Mouse (Mus musculus) bone marrow, adult 2 months (tissue): ENCODE data around the gene Sema4f. TPM values are rescaled to one million over a fixed set of nuclear protein-coding genes. Genes with fewer than 3 reads are reported as not detected.
A peak's percentile ranks its signal among the peaks of the same experiment; 100 is the strongest.

ENCODE experiments used
- H3K27ac ChIP-seq: fragments of 200-500 bp; 2 replicates; pipeline ENCODE4 v1.5.1; 2012; ENCODE audit warnings: low read depth, mild to moderate bottlenecking, control low read depth, inconsistent platforms, low read length; ENCODE audit not compliant: control insufficient read depth, poor library complexity, insufficient read depth
- H3K4me1 ChIP-seq: fragments of 200-500 bp; 2 replicates; pipeline ENCODE4 v1.6.1; 2011; ENCODE audit warnings: low read length; ENCODE audit not compliant: control insufficient read depth, insufficient read depth
- H3K4me3 ChIP-seq: fragments of 200-500 bp; replicated peaks from 2 replicates; pipeline ENCODE3; 2011; ENCODE audit warnings: mild to moderate bottlenecking, low read depth, low read length, control low read depth; ENCODE audit not compliant: control insufficient read depth
- CTCF ChIP-seq: fragments of 200-500 bp; IDR thresholded peaks from 2 replicates; pipeline ENCODE4 v1.5.1; 2011; ENCODE audit warnings: low read length, control low read depth; ENCODE audit not compliant: control insufficient read depth, insufficient read depth
- POLR2A ChIP-seq: fragments of 200-500 bp; IDR thresholded peaks from 2 replicates; pipeline ENCODE4 v1.6.1; 2011; ENCODE audit warnings: low read depth, mild to moderate bottlenecking, control low read depth, low read length, borderline replicate concordance; ENCODE audit not compliant: control insufficient read depth
- WGBS: fragments of 180-500 bp; shearing (Covaris S2); methylation state at CpG from one replicate; pipeline ENCODE4 v1.1.7; 2018; 5-methylcytosine and 5-hydroxymethylcytosine counted together
- polyA plus RNA-seq: library from polyadenylated mRNA; stranded (reverse); fragments of >200 nt; gene quantifications from 2 replicates; pipeline ENCODE4 v1.2.4, GENCODE M21; 2011; ENCODE audit warnings: low replicate concordance; ENCODE audit not compliant: missing spikeins, insufficient read depth, insufficient read length

Sema4f gene
- polyA plus RNA-seq, 1 experiment, result 3.2 TPM

DNA sequence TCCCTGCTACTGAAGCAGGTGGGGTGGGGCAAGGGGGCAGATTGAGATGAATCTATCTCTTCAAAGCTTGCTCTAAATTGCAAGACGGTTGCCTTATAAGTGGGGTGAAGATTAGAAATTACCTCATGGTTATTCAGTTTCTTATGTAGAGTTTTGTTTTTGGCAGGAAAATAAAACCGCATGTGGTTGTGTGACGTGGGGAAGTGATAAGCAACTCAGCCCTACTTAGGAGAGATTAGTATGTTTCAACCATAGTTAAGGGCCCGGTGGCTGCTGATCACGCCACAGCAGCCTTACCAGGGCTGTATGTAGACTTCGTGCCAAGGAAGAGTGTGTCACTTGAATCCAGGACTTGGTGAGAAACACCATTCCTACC, 67.2 kb downstream of the Sema4f start:
- peak overlapping the region; percentile 68; the same call in 1 of the 2 replicates for H3K27ac ChIP-seq
- peaks cover 3% of the 10 kb centered on the region for H3K4me1 ChIP-seq
- H3K4me3 ChIP-seq, result no peak overlapping the region
- TF ChIP-seq CTCF (no peak), POLR2A (no peak)
- 7% methylated on average over 6 of the region's 6 CpGs for WGBS

DNA sequence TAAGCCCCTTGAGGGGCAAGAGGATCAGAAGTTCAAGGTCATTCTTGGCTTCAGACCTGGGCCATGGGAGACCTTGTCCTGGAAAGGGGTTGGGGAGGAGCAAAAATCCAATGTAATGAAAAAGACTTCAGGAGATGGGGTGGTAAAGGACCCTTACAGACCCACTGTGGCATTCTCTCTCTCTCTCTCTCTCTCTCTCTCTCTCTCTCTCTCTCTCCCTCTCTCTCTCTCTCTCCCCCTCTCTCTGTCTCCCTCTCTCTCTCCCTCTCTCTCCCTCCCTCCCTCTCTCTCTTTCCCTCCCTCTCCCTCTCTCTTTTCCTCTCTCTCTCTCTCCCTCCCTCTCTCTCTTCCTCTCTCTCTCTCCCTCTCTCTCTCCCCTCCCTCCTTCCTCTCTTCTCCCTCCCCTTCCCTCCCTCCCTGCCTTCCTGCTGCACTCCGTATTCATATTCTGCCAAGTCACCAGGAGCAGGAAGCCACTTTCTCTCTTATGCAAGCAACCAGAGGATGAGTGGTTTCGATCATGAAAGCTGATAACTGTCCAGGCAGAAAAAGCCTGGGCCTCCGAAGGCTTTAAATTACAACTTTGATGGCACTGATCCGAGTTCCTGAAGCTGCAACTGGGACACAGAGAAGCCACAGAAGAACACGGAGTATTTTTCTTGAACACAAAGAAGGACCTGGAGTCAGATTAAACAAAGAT, 67.8 kb downstream of the Sema4f start:
- no peak overlapping the region for H3K4me3 ChIP-seq
- H3K4me1 ChIP-seq, result peaks cover 3% of the 10 kb centered on the region
- peak overlapping the region; percentile 68; the same call in 1 of the 2 replicates for H3K27ac ChIP-seq
- under 1% methylated on average over 5 of the region's 5 CpGs for WGBS
- TF ChIP-seq POLR2A, result no peak
- no peak for TF ChIP-seq CTCF

DNA sequence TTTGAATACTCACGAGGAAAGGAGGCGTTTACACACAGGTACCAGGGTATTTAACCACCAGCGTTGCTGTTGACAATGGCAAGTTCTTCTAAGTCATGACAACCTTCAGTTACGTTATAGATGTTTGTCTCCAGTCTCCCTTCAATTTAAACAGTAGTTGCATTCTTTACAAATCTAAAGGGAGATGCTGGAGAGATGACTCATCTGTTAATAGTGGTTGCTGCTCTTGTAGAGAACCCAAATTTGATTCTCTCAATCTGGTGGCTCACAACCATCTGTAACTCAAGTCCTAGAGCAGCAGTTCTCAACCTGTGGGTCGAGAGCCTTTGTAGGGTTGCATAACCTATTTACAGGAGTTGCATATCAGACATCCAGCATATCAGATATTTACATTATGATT, 71.1 kb downstream of the Sema4f start:
- WGBS, result 65% methylated on average over 5 of the region's 5 CpGs
- H3K27ac ChIP-seq, result no peak overlapping the region
- peaks cover 3% of the 10 kb centered on the region for H3K4me1 ChIP-seq
- TF ChIP-seq CTCF, result no peak
- no peak for TF ChIP-seq POLR2A
- H3K4me3 ChIP-seq, result no peak overlapping the region

DNA sequence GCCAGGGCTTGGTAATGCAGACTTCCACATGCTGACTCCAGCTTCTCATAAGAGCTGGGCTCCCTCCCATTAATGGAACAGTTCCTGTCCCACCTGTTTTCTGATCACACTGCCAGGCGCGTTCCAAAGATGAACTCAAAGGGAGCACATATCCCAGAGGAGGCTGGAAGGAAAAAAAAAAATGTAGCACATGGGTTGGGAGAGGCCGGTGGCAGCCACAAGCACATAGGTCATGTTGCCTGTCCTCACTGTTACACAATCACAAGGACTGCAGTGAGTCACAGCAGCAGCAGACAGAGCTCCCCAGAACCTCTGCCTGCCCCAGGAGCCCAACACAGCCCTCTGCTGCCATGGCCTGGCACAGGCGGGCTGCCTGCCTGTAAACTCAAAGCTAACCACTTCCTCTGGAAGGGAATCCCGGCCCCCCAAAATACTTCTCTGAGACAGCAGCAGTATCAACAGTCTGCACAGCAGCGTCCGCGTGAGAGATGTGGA, 76.1 kb downstream of the Sema4f start:
- WGBS, result 21% methylated on average over 8 of the region's 8 CpGs
- Histone ChIP-seq H3K4me3 (no peak overlapping the region), H3K4me1 (no peaks in the 10 kb centered on the region; the same call in 1 of the 2 replicates), H3K27ac (peak overlapping the region; percentile 48)
- TF ChIP-seq CTCF, result no peak

DNA sequence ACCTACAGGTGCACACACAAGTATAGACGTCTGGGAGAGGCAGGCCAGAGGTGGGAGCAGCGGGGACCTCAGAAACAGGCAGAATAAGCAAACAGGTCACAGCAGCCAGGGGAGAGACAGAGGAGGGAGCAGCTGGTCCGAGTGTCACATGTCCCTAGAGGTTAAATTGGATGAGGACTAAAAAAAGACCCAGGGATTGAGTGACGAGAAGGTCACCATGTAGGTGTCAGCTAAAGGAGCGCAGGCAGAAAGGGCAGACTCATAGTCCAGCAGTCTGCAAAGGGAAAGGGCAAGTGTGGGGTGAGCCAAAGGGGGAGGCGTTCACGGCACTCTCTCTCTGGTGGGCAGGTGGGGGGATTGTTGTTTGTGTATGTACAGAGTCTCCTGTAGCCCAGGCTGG, 77.1 kb downstream of the Sema4f start:
- H3K4me1 ChIP-seq, result no peaks in the 10 kb centered on the region; the same call in 1 of the 2 replicates
- H3K27ac ChIP-seq, result no peak overlapping the region
- TF ChIP-seq POLR2A, result no peak
- TF ChIP-seq CTCF, result no peak
- H3K4me3 ChIP-seq, result no peak overlapping the region
- WGBS, result 71% methylated on average over 7 of the region's 7 CpGs

DNA sequence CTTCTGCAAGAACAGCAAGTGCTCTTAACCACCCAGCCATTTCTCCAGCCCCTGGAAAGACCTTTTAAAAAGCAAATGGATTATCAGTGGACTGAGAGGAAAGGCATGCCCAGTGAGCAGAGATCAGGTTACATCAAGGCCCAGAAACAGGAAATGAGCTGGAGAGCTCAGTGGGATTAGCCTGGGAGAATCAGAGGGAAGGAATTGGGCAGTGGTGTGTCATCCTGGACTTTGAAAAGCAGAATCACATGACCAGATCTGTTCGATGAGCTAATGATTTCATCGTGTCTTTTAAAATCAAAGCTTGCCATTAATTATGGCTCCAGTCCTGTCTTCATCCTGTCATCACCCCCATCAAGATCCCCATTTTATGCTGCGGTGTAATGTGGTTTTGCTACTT, 77.5 kb downstream of the Sema4f start:
- 78% methylated on average over 3 of the region's 3 CpGs for WGBS
- Histone ChIP-seq H3K4me1 (no peaks in the 10 kb centered on the region; the same call in 1 of the 2 replicates), H3K4me3 (no peak overlapping the region), H3K27ac (no peak overlapping the region)
- TF ChIP-seq CTCF, result no peak
- no peak for TF ChIP-seq POLR2A

Other genes starting within 250 kb of the Sema4f start
- 33.0 and 44.4 TPM in 2 replicates for gene Pole4, start 234.4 kb downstream of the Sema4f start, polyA plus RNA-seq
- gene Hk2, start 165.3 kb downstream of the Sema4f start, polyA plus RNA-seq, result 6.8 and 33.9 TPM in 2 replicates
- 3.6 and 10.3 TPM in 2 replicates for gene M1ap, start 7.1 kb upstream of the Sema4f start, polyA plus RNA-seq
- 26.6 and 39.6 TPM in 2 replicates for gene Dok1, start 93.7 kb upstream of the Sema4f start, polyA plus RNA-seq
- gene Loxl3, start 94.4 kb upstream of the Sema4f start, polyA plus RNA-seq, result 6.9 and 13.3 TPM in 2 replicates
- 142 and 337 TPM in 2 replicates for gene Aup1, start 114.8 kb upstream of the Sema4f start, polyA plus RNA-seq
- gene Htra2, start 115.5 kb upstream of the Sema4f start, polyA plus RNA-seq, result 115 and 145 TPM in 2 replicates
- 5.3 and 13.5 TPM in 2 replicates for gene Dqx1, start 118.1 kb upstream of the Sema4f start, polyA plus RNA-seq
- not detected in 2 replicates for gene Tlx2, start 130.5 kb upstream of the Sema4f start, polyA plus RNA-seq
- 32.0 and 40.8 TPM in 2 replicates for gene Pcgf1, start 138.1 kb upstream of the Sema4f start, polyA plus RNA-seq
- not detected in 2 replicates for gene Lbx2, start 146.6 kb upstream of the Sema4f start, polyA plus RNA-seq
- 1.1 and 2.5 TPM in 2 replicates for gene Ccdc142, start 161.8 kb upstream of the Sema4f start, polyA plus RNA-seq
- 4.2 and 7.7 TPM in 2 replicates for gene Gm42688, start 161.8 kb upstream of the Sema4f start, polyA plus RNA-seq
- 20.2 and 49.7 TPM in 2 replicates for gene Mrpl53, start 169.3 kb upstream of the Sema4f start, polyA plus RNA-seq
- gene Mogs, start 175.7 kb upstream of the Sema4f start, polyA plus RNA-seq, result 20.6 and 29.6 TPM in 2 replicates
- gene Wbp1, start 181.8 kb upstream of the Sema4f start, polyA plus RNA-seq, result 30.0 and 41.2 TPM in 2 replicates
- 6.6 and 16.6 TPM in 2 replicates for gene Ino80b, start 185.7 kb upstream of the Sema4f start, polyA plus RNA-seq
- 1.3 and 1.6 TPM in 2 replicates for gene Rtkn, start 195.7 kb upstream of the Sema4f start, polyA plus RNA-seq
- not detected in 2 replicates for gene Wdr54, start 216.6 kb upstream of the Sema4f start, polyA plus RNA-seq
- gene 1700003E16Rik, start 216.6 kb upstream of the Sema4f start, polyA plus RNA-seq, result not detected in 2 replicates
- gene Dctn1, start 226.2 kb upstream of the Sema4f start, polyA plus RNA-seq, result 31.5 and 76.8 TPM in 2 replicates